Mouse (Mus musculus) mesoderm, embryonic 11.5 days (tissue): ENCODE measurements at regions not wholly inside any gene's neighbourhood (a gene's known extent, or its start where the extent isn't known, plus 50 kb on each side); places are given as distances from the start of the nearest gene placed in this dataset.

Source experiments
- DNase-seq: peaks from one replicate; pipeline ENCODE4 v3.0.0-alpha.2; 2012; ENCODE audit warnings: low read depth, low spot score

DNA sequence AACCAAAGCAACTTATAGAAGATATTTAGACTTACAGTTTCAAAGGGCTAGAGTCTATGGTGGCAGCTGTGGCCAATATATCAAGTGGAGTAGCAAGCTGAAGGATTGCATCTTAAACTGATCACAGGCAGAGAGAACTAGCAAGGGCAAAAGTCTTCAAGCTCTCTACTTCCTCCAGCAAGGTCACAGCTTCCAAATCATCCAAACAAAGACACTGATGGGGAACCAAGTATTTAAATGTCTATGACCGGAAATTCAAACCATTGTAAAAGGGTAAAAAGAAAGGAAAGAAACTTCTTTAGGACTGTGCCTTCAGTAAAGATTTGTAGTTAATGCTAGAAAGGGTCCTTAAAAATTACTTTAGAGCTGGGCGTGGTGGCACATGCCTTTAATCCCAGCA, 149.4 kb upstream of the Cwc22 start:
- no peak for DNase-seq

DNA sequence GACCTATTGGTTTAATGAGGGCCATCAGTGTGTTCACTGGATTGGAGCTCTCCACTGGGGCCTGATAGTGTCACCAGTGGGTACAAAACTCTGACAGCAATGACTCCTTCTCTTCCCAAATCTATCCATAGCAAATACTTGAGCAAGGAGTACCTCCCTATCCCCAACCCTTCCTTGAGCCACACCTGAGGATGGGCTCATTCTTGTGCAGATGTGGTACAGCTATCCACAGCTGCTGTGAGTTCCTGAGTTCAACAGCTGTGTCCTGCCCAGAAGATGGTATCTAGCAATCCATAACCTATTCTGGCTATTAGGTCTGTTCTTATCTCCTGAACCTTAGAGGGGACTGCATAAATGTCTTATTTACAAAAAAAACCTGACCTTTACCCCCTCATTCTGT, 148.7 kb upstream of the Cwc22 start:
- no peak for DNase-seq

DNA sequence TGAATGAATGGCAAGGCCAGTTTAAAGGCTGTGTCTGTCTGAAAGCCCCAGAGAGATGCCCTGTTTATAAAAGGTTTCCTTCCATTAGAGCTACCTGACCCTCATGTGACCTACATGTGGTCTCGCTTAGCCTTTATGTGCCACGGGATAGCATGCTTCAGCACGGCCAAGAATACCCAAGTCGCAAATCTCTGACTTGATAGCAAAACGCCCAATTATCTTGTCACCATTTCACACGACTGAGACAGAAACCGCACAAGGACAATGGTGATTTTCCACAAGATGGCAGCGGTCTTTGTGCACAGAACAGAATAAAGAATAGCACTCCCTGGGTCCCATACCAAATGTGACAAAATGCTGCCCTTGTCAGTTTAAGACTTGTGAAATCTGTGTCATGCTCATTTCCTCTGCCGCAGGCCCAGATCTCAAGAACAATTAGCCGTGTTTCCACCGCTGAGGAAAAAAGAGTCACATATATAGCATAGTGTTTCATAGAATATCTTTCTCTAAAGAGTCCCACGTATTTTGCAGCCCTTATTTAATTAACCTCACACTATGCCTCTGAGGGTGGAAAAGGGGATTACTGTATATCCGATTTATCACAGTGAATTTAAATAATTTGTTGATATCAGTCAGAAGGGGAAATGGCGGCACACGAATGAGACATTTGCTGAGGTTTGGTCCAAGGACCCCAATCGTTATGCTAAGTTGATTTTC, 118.3 kb upstream of the Cwc22 start:
- DNase-seq: peak; percentile 72

- DNase-seq: no peak
Observed at GRCm38 (mm10) chr2:78059801-78060416, 113.7 kb upstream of the Cwc22 start.

DNA sequence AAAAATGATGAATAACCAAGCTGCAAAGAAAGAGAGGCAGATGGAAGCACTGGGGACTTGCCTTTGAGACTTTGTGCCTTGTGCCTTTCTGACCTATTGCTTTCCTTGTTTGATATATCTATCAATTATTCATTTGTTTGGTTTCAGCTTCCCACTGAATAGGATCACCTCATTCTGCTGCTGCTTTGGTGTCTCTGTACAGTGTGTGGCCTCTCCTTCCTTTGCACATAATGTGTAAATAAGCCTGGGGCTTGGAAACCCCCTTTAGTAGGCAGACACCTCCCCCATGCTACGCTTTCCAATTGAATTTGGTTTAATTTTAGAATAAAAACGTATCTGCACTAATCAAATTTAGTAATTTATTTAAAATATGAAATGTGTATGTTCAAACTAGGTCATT, 112.8 kb upstream of the Cwc22 start:
- no peak for DNase-seq

DNA sequence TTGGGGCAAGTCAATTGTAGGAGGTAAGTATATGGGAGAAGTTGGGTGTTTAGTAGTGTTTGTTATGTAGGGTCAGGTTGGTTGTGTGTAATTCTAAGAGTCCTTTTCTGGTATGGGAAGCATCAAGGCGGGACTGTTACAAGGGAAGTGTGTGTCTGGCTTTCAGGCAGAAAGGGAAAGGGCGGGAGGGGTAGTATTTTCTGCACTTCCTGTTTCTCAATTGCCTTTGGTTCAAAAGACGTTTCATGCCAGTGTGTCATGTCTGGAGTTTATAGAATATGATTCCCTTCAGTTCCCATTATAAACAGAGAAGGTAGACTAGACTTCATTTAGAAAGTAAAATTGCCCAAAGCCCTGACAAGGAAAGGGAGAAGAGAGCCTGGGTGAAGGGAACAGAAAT, 107.7 kb upstream of the Cwc22 start:
- DNase-seq: no peak

DNA sequence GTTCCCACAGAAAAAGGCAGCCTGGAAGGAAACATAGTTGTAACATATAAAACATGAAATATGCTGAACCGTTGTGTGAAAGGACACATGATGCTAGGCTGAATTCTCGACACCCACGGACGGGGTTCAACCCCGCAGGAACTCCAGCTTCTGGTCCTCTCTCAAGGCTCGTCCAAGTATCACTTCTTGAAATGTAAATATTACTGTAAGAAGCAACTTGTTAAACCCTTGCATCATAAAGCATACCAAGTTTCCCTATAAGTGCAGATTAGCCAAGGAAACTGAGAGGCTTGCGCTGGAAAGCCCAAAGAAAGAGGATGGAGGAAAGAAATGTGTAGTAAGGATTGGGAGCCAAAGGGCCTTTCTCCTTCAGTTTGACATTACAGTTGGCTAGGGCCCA, 104.4 kb upstream of the Cwc22 start:
- no peak for DNase-seq

DNA sequence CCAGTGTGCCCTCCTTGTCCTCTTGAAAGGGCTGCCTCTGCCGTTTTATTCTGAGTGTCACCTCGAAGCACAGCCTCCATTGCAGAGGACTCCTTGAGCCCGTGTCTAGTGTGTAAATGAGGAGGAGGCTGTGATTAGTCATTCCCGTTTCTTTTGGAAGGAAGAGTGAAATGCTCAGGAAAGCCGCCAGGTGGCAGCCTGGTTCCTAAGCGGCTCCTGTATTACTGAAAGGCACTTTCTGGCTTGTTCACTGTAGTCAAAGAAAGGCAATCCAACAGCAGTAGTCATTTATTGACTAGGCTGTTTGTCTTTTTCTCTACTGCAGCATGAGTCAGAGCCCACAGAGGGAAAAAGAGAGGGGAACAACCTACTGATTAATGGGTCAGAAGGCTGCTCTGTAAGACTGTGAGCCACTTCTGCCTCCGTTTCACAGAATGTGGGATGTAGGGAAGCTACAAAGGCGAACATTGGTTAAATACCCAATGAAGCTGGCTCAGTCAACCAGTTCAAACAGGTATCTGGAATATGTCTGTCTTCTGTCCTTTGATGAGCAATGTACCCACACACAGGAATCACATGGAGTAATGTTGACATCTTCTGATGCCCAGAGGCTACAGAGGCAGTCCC, 103.2 kb upstream of the Cwc22 start:
- peak; percentile 87 for DNase-seq

GRCm38 (mm10) chr2:78048706-78049055, 102.5 kb upstream of the Cwc22 start:
- DNase-seq: no peak

DNA sequence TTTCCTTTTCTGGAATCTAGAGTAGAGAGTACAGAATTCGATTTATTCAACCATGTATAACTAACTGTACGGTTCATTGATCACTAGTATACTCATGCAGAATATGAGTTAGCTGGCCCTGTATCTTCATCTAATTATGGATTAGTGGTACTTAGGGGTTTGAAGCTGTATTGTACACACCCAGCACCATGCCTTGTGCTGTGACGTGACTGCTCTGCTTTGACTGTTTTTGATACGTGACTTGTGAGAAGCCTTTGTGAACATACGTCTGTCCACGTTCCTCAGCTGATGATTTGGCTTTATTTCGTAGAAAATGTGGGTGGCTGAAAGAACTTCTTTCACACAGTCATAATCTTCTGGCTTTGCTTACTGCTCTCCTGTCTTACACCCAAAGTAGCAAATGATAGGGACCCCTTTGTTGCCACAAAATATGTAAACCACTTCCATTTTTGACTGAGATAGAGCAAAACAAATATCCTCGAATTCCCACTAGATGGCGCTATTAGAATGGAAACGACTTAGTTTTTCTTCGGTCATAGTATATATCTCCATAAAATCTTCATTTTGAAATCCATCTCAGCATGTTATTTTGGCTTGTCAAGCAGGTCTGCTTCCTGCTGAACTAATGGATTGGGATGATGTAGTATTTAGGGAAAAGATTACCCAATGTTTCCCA, 102.0 kb upstream of the Cwc22 start:
- DNase-seq: peak; percentile 54

DNA sequence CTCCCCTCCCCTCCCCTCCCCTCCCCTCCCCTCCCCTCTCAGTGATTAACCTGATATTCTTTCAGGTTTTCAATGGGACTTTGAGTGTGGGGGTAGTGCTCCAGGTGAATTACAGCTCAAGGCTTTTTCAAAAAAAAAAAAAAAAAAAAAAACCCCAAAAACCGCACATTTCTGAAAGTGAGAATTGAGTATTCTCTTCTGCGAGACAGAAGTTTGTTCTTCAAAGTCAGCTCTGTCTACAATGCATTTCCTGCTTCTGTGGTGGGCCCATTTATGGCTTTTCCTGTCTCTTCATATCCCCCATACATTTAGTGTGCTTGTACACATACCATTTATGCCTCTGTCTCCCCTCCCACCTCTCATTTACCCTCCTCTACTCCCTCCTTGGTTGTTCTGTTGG, 81.1 kb upstream of the Cwc22 start:
- no peak for DNase-seq

DNA sequence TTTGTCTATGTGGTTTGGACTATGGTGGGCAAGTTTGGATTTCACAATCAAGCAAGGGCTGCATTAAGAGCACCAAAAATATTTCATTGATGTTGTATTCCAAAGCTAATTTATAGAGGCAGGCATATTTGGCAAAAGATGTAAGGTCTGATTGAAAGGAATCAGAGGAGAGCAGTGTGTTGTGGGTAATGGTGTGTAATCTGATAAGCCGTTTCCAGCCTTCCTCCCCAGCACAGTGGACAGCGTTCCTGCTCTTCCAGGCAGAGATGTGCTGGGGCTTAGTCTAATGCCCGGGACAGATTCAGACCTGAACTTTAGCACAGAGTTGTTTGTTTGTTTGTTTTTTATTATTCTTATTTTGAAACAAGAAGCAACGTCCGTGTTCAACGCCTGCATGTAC, 80.6 kb upstream of the Cwc22 start:
- DNase-seq: peak; percentile 69

- peak; percentile 34 for DNase-seq
Observed at GRCm38 (mm10) chr2:78025651-78026435, 79.7 kb upstream of the Cwc22 start.

GRCm38 (mm10) chr2:78024981-78025565, 78.9 kb upstream of the Cwc22 start:
- no peak for DNase-seq

GRCm38 (mm10) chr2:78023916-78024685, 77.9 kb upstream of the Cwc22 start:
- DNase-seq: peak; percentile 60

DNA sequence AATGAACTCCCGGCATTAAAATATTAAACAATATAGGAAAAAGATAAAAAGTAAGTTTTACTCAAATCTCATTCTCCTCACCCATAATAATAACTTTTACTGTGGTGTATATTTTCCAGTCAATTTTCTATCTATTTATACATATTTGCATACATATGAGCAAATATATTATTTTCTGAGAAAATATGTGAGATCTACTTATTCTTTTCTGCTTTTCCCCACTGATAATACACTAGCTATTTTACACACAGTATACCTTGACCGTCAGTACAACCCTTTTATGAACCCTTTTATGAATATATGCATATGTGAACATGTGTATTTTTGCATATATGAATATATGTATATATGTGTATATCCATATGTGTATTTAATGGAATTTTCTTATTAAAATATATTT, 77.2 kb upstream of the Cwc22 start:
- DNase-seq: no peak

- DNase-seq: peak; percentile 31
Observed at GRCm38 (mm10) chr2:78022756-78023155, 76.6 kb upstream of the Cwc22 start.

DNA sequence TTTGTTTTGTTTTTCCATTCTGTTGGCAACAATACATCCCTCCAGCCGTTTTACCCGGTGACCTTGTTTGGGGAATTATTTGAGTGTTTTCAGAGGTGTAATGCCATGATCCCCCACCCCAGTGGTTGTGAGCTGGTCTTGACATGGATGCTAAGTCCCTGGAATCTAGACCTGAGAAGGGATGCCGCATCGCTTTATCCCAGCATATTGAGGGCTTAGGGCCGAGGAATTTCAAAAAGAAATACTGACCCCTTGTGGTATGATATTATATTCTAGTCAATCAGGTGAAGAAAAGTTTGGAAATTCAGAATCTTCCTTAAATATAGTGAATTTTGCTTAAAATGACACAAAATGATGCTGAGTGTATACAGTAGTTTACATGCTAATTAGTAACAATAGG, 75.7 kb upstream of the Cwc22 start:
- peak; percentile 72 for DNase-seq

- DNase-seq: peak; percentile 59
Observed at GRCm38 (mm10) chr2:78021356-78021900, 75.3 kb upstream of the Cwc22 start.

DNA sequence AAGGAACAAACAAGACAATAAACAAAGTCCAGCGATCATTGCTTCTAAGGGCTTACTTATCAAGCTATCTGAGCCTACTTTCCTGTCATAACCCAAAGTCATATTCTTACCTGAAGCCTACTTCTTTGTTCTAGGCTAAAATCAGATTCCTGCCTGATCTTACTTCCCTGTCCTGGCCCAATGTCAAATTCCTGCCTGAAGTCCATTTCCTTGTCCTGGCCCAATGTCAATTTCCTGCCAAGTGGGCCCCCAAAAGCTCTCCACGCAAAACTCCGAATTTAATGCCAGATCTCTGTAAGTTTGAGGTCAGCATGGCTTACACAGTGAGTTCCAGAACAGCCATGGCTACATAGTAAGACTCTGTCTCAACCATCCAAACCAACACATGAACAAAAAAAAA, 74.3 kb upstream of the Cwc22 start:
- DNase-seq: peak; percentile 18
